Mouse (Mus musculus): ENCODE data around the gene Lmntd1. TPM values are rescaled to one million over a fixed set of nuclear protein-coding genes. Genes with fewer than 3 reads are reported as not detected.

The Lmntd1 gene
- total RNA-seq, 4 experiments from 2014 or later, result 1.2 to 2.2 (median 1.9) TPM

- DNase-seq (ENCODE audit: low spot score in 2 of 2), result no peak
These were observed 178.4 kb downstream of the Lmntd1 start for GRCm38 (mm10) chr6:145435764-145436163.

- DNase-seq (ENCODE audit: low spot score in 2 of 2), result no peak
These were observed 179.0 kb downstream of the Lmntd1 start for GRCm38 (mm10) chr6:145435156-145435555.

- no peak for DNase-seq (ENCODE audit: low spot score in 2 of 2)
These were observed 180.2 kb downstream of the Lmntd1 start for GRCm38 (mm10) chr6:145433897-145434296.

GRCm38 (mm10) chr6:145432711-145433708 is 181.1 kb downstream of the Lmntd1 start:
- no peak for DNase-seq (ENCODE audit: low spot score in 2 of 2)

- DNase-seq (ENCODE audit: low spot score in 2 of 2), result no peak
These were observed 182.4 kb downstream of the Lmntd1 start for GRCm38 (mm10) chr6:145431747-145432146.

- DNase-seq (ENCODE audit: low spot score in 2 of 2), result no peak
These were observed 186.7 kb downstream of the Lmntd1 start for GRCm38 (mm10) chr6:145427411-145427810.

- DNase-seq (ENCODE audit: low spot score in 2 of 2), result no peak
These were observed 187.6 kb downstream of the Lmntd1 start for GRCm38 (mm10) chr6:145426501-145426900.

- DNase-seq (ENCODE audit: low spot score in 2 of 2), result no peak
These were observed 190.0 kb downstream of the Lmntd1 start for GRCm38 (mm10) chr6:145424156-145424555.

GRCm38 (mm10) chr6:145423484-145423883 is 190.6 kb downstream of the Lmntd1 start:
- no peak for DNase-seq (ENCODE audit: low spot score in 2 of 2)

GRCm38 (mm10) chr6:145421666-145422065 is 192.5 kb downstream of the Lmntd1 start:
- no peak for DNase-seq (ENCODE audit: low spot score in 2 of 2)

- DNase-seq (ENCODE audit: low spot score in 2 of 2), result no peak
These were observed 193.7 kb downstream of the Lmntd1 start for GRCm38 (mm10) chr6:145420407-145420806.

- no peak for DNase-seq (ENCODE audit: low spot score in 2 of 2)
These were observed 195.3 kb downstream of the Lmntd1 start for GRCm38 (mm10) chr6:145418856-145419255.

- no peak for DNase-seq (ENCODE audit: low spot score in 2 of 2)
These were observed 196.2 kb downstream of the Lmntd1 start for GRCm38 (mm10) chr6:145417720-145418440.

GRCm38 (mm10) chr6:145417014-145417719 is 197.0 kb downstream of the Lmntd1 start:
- DNase-seq (ENCODE audit: low spot score in 2 of 2), result peak in 1 of 2 experiments; percentile 36

- no peak for DNase-seq (ENCODE audit: low spot score in 2 of 2)
These were observed 209.6 kb downstream of the Lmntd1 start for GRCm38 (mm10) chr6:145404369-145405051.

GRCm38 (mm10) chr6:145401140-145401539 is 213.0 kb downstream of the Lmntd1 start:
- DNase-seq (ENCODE audit: low spot score in 2 of 2), result no peak

- DNase-seq (ENCODE audit: low spot score in 2 of 2), result no peak
These were observed 216.2 kb downstream of the Lmntd1 start for GRCm38 (mm10) chr6:145397881-145398280.

GRCm38 (mm10) chr6:145396534-145396933 is 217.6 kb downstream of the Lmntd1 start:
- no peak for DNase-seq (ENCODE audit: low spot score in 2 of 2)

- DNase-seq (ENCODE audit: low spot score in 2 of 2), result no peak
These were observed 223.7 kb downstream of the Lmntd1 start for GRCm38 (mm10) chr6:145390421-145390820.

GRCm38 (mm10) chr6:145389904-145390303 is 224.2 kb downstream of the Lmntd1 start:
- DNase-seq (ENCODE audit: low spot score in 2 of 2), result peak; percentile 79 to 82

GRCm38 (mm10) chr6:145387378-145387777 is 226.7 kb downstream of the Lmntd1 start:
- DNase-seq (ENCODE audit: low spot score in 2 of 2), result peak; percentile 53 to 76
